Mouse (Mus musculus) MN1 (cell line): ENCODE measurements around the gene Gm49318.
"Not testable (repeated sequence)": the region's sequence is repeated elsewhere in the genome, so short reads cannot be mapped to it uniquely, and the experiment has no call there.

Experiments
- DNase-seq: peaks from one replicate; pipeline ENCODE4 v3.0.0-alpha.2; 2016; ENCODE audit warnings: low spot score

Gene Gm49318

DNA sequence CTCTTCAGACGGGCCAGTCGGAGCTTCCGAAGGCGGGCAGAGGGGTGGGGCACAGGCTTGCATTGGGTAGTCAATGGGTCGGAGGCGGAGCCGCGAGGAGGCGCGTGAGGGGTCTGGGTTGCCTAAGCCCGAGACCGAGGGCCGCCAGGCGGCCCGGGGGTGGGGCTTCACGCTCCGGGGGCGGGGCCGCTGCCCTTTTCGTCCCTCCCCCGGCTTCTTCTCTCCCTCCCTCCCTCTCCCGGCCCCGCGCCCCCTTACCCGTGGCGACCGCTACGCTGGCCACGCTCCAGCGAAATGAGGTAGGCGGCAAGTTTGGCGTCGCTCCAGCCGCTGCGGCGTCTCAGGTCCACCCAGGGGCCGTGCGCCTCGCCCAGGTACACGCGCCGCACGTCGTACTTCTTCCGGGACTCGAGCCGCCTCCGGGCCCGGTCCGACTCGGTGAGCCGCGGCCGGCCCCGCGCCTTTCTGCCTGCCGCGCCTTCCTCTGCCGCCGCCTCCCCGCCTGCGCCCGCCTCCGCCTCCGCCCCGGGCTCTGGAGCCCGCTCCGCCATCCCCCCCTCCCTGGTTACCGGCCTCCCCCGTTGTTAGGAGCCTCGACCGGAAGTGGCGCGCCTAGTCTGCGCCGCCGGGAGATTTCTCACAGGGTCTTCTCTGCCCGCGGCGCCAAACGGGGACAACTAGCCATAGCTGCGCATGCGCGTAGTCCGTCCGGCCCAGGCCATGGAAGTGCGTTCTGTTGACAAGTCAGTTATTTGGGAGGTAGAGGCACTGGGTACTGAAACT lies at the start of gene Gm49318, which contains the start of gene Zfp653:
Gm49318 (minus strand) TSS at position 469 of the 783 bp plus-strand sequence.
Zfp653 (minus strand) TSS at position 586 of the 783 bp plus-strand sequence.
- DNase-seq, result peak; percentile 89

DNA sequence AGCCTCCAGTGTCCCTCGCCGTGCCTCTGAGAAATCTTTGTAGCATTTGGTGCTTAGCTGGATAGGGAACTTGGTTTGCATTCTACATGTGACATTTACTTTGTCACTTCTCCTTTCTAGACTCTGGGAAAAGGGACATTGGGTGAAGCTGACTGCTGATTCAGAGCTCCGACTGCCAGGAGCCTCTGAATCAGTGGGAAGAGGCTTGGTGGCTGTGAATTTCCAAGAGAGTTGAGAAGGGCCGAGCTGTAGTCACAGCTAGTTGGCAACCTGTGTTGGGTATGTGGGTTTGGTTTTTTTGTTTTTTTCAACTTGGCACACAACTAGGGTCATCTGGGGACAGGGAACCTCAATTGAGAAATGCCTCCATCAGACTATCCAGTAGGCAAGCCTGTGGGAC lies 48.5 kb upstream of the Gm49318 start:
- DNase-seq, result no peak

- peak; percentile 33 for DNase-seq
These were observed 46.8 kb upstream of the Gm49318 start for GRCm38 (mm10) chr9:22117754-22118456.

DNA sequence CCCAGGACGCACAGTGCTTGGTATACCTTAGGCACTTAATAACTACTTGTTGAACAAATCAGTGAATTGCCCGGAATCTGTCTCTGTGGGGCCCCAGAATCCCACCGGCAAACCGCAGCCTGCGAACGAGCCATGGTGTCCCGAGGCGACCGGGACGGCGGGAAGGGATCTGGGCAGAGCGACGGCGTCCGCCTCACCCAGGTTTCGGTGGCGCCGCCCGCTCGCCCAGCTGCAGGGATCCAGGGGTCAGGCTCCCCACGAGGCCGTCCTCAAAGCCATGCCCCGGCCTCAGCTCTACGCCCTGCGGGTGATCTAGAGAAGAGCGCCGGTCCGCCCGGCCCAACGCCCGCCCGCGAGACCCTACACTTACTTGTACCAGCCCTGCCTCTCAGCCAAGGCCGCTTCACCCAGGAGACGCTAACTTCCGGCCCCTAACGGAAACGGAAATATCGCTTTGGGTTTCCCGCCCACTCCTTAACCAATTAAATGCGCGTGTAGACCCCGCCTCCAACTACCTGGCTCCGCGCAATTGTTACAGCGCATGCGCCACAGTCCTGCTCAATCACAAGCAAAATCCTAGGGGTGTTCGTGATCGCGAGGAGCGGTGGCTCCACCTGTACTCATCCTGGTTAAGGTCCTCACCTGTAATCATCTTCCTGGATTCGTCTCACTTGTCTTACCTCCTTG lies 45.8 kb upstream of the Gm49318 start, which contains the start of gene Elof1:
Elof1 (minus strand) TSS at position 433 of the 687 bp plus-strand sequence.
- DNase-seq, result peak; percentile 89

DNA sequence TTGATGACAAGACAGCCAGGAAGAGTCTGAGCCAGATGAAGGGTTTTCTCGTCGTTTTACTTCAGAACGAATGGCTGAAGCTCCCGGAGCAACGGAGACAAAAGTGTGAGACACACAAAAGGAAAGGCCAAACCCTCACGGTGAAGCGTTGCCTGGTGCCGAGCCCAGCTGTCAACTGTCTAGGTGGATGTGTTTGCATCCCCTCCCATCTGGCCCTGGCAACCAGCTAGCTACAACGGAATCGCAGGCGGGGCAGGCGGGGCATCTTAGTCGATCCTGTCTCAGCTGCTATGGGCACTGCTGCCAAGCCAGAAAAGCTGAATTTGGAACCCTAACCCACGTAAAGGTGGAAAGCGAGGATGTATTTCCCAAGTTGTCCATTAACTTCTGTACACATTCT lies 45.0 kb upstream of the Gm49318 start:
- peak; percentile 51 for DNase-seq

DNA sequence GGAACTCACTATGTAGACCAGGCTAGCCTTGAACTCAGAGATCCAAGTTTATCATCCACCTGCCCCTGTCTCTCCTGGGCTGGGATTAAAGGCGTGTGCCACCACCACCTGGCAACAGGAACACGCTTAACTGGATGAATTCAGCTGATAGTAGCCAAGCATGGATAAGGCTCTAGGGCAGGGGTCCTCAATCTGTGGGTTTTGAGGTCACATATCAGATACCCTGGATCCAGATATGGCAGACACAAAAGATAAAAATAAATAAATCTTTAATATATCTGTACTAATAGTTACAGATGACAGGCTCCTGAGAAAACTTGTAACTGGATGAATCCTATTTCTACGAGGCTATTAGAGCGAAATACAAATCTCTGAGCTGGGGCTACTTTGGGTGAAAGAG lies 44.6 kb upstream of the Gm49318 start:
- no peak for DNase-seq

DNA sequence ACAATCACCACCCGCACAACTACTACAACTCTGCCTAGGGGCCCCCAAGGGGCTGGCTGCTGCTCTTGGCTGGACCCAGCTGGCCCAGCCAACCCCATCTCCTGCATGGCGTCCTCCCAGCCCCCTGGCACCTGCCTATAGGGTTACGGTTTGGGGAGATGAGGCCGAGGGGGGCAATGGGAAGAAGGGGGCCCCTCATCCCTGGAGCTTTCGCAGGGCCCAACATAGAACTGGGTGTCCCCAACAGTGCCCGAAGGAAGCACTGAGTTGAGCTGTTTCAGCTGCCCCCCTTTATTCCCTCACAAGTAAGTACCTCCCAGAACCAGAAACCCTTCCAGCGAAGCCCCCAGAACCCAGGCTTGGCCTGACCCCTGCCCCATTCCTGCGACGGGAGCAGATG lies 37.1 kb upstream of the Gm49318 start:
- no peak for DNase-seq

DNA sequence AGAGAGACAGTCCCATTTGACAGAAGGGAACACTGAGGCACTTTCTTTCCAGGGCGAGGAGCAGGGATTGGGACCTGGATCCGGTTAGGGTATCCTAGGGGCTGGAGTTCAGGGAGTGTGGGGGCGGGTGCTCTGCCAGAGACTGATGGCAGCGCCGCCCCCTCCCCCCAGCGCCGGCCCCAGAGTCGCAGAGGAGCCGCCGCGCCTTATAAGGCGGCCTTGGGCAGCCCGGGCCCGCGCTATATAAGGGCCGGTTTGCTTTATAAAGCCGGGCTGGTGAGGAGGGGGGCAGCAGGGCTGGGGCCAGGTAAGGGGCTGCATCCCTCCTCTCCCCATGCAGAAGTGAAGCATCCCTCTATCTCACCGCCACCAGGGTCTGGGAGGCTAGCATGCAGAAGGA lies 28.9 kb upstream of the Gm49318 start:
- DNase-seq, result no peak

DNA sequence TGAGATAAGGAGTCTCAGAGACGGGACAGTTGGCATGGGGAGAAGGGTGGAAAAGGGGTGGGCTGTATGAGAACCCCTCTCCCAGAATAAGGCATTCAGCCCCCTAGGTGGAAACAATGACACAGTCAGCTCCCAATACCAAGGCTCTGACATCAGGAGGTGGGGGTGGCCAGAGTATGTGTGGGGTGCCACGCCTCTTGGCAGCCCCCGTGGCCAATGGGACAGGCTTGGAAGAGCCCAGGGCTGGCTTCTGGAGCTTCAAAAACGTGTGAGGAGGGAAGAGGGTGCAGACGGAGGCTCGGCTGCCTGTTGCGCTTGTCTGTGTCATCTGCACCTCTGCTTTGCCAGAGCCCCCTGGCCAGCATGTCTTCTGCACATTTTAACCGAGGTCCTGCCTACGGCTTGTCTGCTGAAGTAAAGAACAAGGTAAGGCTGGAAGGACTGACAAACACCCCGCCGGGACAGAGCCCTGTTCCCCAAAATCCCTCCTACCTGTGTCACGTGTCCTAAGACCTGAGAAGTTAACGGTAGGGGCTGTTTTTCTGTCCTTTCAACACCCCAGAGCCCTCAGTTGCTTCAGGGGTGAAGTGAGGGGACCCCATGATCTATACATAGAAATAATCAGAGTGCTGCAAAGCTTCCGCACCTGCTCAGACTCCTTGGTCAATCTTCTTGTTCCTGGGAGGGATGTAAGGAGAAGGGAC lies 28.1 kb upstream of the Gm49318 start, which contains the start of gene Cnn1:
Cnn1 (plus strand) TSS at position 224 of the 704 bp plus-strand sequence.
- DNase-seq, result no peak

GRCm38 (mm10) chr9:22095854-22096307 lies 24.8 kb upstream of the Gm49318 start:
- DNase-seq, result peak; percentile 76

DNA sequence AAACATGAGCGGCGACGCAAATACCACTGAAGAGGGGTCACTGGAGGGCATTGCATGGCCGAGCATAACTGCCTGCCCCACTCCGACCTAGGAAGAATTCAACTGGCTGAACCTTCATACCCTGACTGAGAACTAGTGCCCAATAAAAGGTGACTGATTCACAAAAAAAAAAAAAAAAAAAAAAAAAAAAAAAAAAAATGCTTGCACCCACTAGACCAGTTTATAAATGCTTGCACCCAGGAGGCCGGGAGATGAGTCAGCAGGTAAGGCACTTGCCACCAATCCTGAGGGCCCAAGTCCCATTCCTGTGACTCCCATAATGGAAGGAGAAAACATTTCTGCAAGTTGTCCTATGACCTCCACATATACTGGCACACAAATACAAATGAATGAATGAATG lies 21.7 kb upstream of the Gm49318 start:
- no peak for DNase-seq

GRCm38 (mm10) chr9:22089986-22090385 lies 18.9 kb upstream of the Gm49318 start:
- no peak for DNase-seq

GRCm38 (mm10) chr9:22089281-22089680 lies 18.2 kb upstream of the Gm49318 start:
- no peak for DNase-seq

DNA sequence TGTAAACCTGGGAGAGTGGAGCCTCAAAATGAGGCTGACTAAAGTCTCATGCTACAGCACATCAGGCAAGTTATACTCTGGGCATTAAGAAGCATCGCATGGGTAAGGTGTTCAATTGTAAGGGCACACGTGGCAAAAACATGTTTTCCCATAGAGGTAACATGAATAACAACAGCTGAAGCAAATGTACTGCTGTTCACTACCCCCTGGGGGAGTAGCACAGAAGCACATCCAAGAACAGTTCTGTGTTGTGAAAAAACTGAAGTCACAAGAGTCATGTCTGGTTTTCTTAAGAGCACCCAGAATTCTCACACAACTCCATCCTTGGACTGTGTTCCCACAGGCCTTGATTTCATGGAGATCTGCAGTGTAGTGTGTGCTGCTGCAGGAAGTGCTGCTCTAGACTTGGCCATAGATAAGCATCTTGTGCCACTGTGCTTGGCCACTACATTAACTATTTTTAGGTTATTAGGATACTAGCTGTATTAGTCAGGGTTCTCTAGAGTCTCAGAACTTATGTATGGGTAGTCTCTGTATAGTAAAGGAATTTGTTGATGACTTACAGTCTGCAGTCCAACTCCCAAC lies 16.1 kb upstream of the Gm49318 start:
- DNase-seq, result no peak

- no peak for DNase-seq
These were observed 15.0 kb upstream of the Gm49318 start for GRCm38 (mm10) chr9:22086012-22086411.

- DNase-seq, result peak; percentile 88
These were observed 14.2 kb upstream of the Gm49318 start, which contains the start of gene Ecsit for GRCm38 (mm10) chr9:22085022-22085834. Gene Ecsit, minus strand, starts transcription at chr9:22085438.

GRCm38 (mm10) chr9:22084667-22085021 lies 13.6 kb upstream of the Gm49318 start:
- DNase-seq, result no peak

GRCm38 (mm10) chr9:22076223-22076622 lies 5.2 kb upstream of the Gm49318 start:
- DNase-seq, result no peak

- DNase-seq, result not testable (repeated sequence)
These were observed 4.7 kb upstream of the Gm49318 start for GRCm38 (mm10) chr9:22075778-22076177.

- DNase-seq, result no peak
These were observed 1.2 kb upstream of the Gm49318 start for GRCm38 (mm10) chr9:22072276-22072675.
